Mouse (Mus musculus) limb, embryonic 14.5 days (tissue): Measurements from ENCODE around the gene Syne1. TPM values are rescaled to one million over a fixed set of nuclear protein-coding genes. Genes with fewer than 3 reads are reported as not detected.

Experiments used
- ATAC-seq: fragments of 200-750 bp; cut with Nextera tagmentation; 2 replicates; pipeline ENCODE4 v1.8.0; 2017; ENCODE audit warnings: low read depth, moderate number of reproducible peaks, moderate TSS enrichment; ENCODE audit not compliant: low FRiP score
- DNase-seq: peaks from one replicate; pipeline ENCODE4 v3.0.0-alpha.2; 2015; ENCODE audit warnings: low spot score
- H3K27ac ChIP-seq: fragments of 300-500 bp; sonication (generic); replicated peaks from 2 replicates; pipeline ENCODE4 v1.5.1; 2014; ENCODE audit warnings: low read depth, mild to moderate bottlenecking, low read length, moderate library complexity, mixed read lengths
- H3K27me3 ChIP-seq: fragments of 300-500 bp; sonication (generic); 2 replicates; pipeline ENCODE4 v1.6.1; 2014; ENCODE audit warnings: low read length, mixed read lengths; ENCODE audit not compliant: control insufficient read depth, insufficient read depth
- H3K36me3 ChIP-seq: fragments of 300-500 bp; sonication (generic); 2 replicates; pipeline ENCODE4 v1.6.1; 2014; ENCODE audit warnings: mild to moderate bottlenecking, low read length, moderate library complexity, mixed read lengths; ENCODE audit not compliant: control insufficient read depth, insufficient read depth
- H3K4me1 ChIP-seq: fragments of 300-500 bp; sonication (generic); 2 replicates; pipeline ENCODE4 v1.6.1; 2014; ENCODE audit warnings: antibody characterized with exemption, low read length, mixed read lengths; ENCODE audit not compliant: control insufficient read depth, insufficient read depth
- H3K4me2 ChIP-seq: fragments of 300-500 bp; sonication (generic); replicated peaks from 2 replicates; pipeline ENCODE4 v1.6.1; 2014; ENCODE audit warnings: low read depth, mild to moderate bottlenecking, low read length, moderate library complexity; ENCODE audit not compliant: severe bottlenecking
- H3K4me3 ChIP-seq: fragments of 300-500 bp; sonication (generic); replicated peaks from 2 replicates; pipeline ENCODE4 v1.5.1; 2014; ENCODE audit warnings: low read length
- H3K9ac ChIP-seq: fragments of 300-500 bp; sonication (generic); 2 replicates; pipeline ENCODE4 v1.6.1; 2014; ENCODE audit warnings: mild to moderate bottlenecking, low read depth, low read length, moderate library complexity; ENCODE audit not compliant: severe bottlenecking
- H3K9me3 ChIP-seq: fragments of 300-500 bp; sonication (generic); 2 replicates; pipeline ENCODE4 v1.6.1; 2016; ENCODE audit warnings: low read length; ENCODE audit not compliant: control insufficient read depth
- POLR2A ChIP-seq: fragments of 200-500 bp; IDR thresholded peaks from 2 replicates; pipeline ENCODE4 v1.8.0; 2012; ENCODE audit warnings: inconsistent platforms, mild to moderate bottlenecking, moderate library complexity, borderline replicate concordance; ENCODE audit not compliant: insufficient read depth, insufficient read length; ENCODE audit errors: extremely low read depth
- WGBS: fragments of 180-500 bp; shearing (Covaris S2); extraction: QIAGEN DNeasy Blood & Tissue Kit; methylation state at CpG from one replicate; pipeline ENCODE4 v1.1.7; 2014; 5-methylcytosine and 5-hydroxymethylcytosine counted together
- polyA plus RNA-seq, 2 experiments: library from polyadenylated mRNA; depleted of rRNA in 1 of 2; stranded (reverse) in 1 of 2; unstranded in 1 of 2; fragments of >200 nt; fragmentation: Nextera tagmentation in 1 of 2; extraction: Ambion mirVana in 1 of 2; gene quantifications; 2 replicates each; pipeline versions ENCODE4 v1.2.1 to v1.2.3; 2012 to 2014

Syne1 gene
- polyA plus RNA-seq, 2 experiments: 11.0 to 11.3 TPM

DNA sequence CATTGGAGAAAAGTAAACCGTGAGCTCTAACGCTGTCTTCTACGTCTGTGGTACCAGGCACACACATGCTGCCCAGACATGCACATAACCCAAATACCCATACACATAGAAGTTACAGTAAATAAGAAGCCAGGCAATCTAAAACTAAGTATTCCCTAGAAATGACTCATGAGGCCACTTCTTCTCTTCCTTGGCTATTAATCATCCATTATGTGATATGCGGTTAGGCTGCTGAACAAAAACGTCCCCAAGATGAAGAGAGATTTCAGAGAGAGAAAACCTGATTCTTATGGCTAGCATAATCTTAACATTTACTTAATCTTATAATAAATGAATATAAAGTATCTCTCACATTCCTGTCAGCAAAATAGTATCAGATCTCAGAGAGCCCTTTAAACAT, 409.8 kb downstream of the Syne1 start:
- ATAC-seq: no peak
- Histone ChIP-seq H3K4me3 (no peak overlapping the region), H3K9ac (no peak overlapping the region), H3K36me3 (peaks cover 13% of the 10 kb centered on the region; the same call in 1 of the 2 replicates), H3K4me2 (no peak overlapping the region), H3K27me3 (no peaks in the 10 kb centered on the region), H3K4me1 (no peaks in the 10 kb centered on the region), H3K27ac (no peak overlapping the region), H3K9me3 (no peaks in the 10 kb centered on the region)
- WGBS: 85% methylated on average over 5 of the region's 5 CpGs
- no peak for TF ChIP-seq POLR2A
- no peak for DNase-seq

DNA sequence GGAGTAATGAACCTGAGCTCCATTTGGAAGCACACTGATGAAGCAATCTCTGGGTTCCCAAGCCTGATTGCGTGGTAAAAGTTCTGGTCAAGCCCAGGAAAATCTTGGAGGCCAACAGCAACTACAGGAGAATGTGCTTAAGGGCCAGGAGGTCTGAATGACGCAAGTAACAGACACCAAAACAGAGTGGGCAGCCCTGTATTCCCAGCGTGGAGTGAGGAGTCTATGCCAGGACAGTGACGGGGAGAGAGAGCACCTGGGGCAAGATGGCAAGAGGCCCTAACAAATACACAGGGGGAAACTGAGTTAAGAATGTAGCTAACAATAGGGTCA, 411.4 kb downstream of the Syne1 start:
- Histone ChIP-seq H3K27ac (no peak overlapping the region), H3K9ac (no peak overlapping the region), H3K27me3 (no peaks in the 10 kb centered on the region), H3K4me2 (no peak overlapping the region), H3K36me3 (0 out of 2 replicates have a peak, but pooled peaks cover 7% of the 10 kb centered on the region), H3K9me3 (no peaks in the 10 kb centered on the region), H3K4me3 (no peak overlapping the region), H3K4me1 (no peaks in the 10 kb centered on the region)
- no peak for TF ChIP-seq POLR2A
- ATAC-seq (no peak), DNase-seq (no peak)
- WGBS: 73% methylated on average over 4 of the region's 4 CpGs

DNA sequence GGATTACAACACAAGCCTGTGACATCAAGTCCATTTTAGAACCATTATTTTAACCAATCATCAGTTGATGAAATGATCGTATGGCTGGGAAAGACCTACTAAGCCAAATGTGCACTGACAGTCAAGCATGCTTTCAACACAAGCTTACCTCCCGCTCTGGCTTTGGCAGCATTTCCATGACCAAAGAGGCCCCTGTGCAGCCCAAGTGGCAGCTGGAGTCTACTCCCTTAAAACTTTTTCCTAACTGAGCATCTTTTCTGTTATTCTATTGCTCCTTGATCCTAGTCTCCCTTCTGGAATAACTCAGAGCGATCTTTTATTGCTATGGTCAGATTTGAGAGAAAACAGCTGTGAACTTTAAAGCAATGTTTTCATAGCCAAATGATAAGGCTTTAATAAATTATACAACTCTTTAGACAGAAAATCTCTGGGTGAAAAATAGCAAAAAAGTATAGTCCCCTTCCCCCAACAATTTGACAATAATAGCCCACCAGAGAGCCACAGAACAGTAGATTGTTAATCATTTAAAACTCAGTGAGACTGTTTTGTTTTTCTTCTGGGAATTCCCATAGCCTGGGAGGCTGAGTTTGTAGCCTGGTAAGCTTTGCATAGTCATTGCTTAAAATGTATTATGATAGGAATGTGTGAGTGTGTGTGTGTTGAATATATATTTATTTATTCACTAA, 411.9 kb downstream of the Syne1 start:
- no peaks in the 10 kb centered on the region for H3K9me3 ChIP-seq
- no peak overlapping the region for H3K9ac ChIP-seq
- no peak overlapping the region for H3K27ac ChIP-seq
- no peak overlapping the region for H3K4me3 ChIP-seq
- H3K4me1 ChIP-seq: no peaks in the 10 kb centered on the region
- 57% methylated on average over 3 of the region's 3 CpGs for WGBS
- ATAC-seq (peak; percentile 50; the same call in 1 of the 2 replicates), DNase-seq (peak; percentile 39)
- 0 out of 2 replicates have a peak, but pooled peaks cover 7% of the 10 kb centered on the region for H3K36me3 ChIP-seq
- no peak overlapping the region for H3K4me2 ChIP-seq
- no peak for TF ChIP-seq POLR2A
- no peaks in the 10 kb centered on the region for H3K27me3 ChIP-seq

DNA sequence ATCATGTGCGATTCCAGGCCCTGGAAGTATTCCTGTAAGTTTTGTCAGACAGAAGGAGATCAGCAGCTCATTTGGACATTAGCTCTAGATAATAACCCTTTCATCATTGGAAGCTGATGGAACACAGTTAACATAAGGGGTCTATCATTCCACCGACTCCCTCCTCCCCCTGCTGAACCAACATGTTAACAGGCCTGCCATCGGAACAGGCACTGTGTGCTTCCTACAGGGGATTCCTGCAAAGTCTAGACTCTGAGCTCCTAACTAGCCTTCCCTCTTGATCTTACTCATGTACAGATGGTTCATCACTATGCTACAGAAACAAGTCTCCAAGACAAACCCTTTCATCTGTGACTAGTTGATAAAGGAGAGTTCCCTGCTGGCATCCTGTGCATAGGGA, 419.2 kb downstream of the Syne1 start:
- no peak for DNase-seq
- no peak for ATAC-seq
- 86% methylated on average over 3 of the region's 3 CpGs for WGBS
- Histone ChIP-seq H3K4me3 (no peak overlapping the region), H3K27ac (no peak overlapping the region), H3K4me1 (no peaks in the 10 kb centered on the region), H3K27me3 (no peaks in the 10 kb centered on the region), H3K4me2 (no peak overlapping the region), H3K36me3 (no peaks in the 10 kb centered on the region; the same call in 1 of the 2 replicates), H3K9ac (no peak overlapping the region), H3K9me3 (no peaks in the 10 kb centered on the region)
- no peak for TF ChIP-seq POLR2A

DNA sequence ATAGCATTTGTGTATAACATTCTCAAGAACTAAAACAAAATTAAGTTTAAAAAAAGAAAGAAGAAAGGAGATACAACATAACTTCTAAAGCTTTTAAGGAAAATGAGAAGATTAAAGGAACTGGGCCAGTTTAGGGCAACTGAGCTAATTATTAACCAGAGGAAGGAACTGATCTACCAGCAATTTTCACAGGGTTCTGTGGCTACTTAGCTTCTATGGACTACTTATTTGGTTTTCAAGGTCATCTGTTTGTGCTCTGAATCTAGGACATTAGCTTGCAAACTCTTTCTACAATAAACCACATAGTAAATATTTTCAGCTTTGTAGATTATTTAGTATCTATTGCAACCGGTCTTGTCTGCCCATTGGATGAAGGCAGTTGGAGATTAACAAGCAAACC, 420.8 kb downstream of the Syne1 start:
- no peaks in the 10 kb centered on the region for H3K9me3 ChIP-seq
- H3K4me1 ChIP-seq: no peaks in the 10 kb centered on the region
- WGBS: 55% methylated on average over 1 of the region's 1 CpGs
- H3K27ac ChIP-seq: no peak overlapping the region
- ATAC-seq (no peak), DNase-seq (no peak)
- H3K27me3 ChIP-seq: no peaks in the 10 kb centered on the region
- H3K36me3 ChIP-seq: peaks cover 4% of the 10 kb centered on the region; the same call in 1 of the 2 replicates
- no peak for TF ChIP-seq POLR2A
- H3K9ac ChIP-seq: no peak overlapping the region
- H3K4me2 ChIP-seq: no peak overlapping the region
- H3K4me3 ChIP-seq: no peak overlapping the region
